ENCODE assay signal across 24 mouse cellular contexts in genomic region chr5:118011796-118012195, GRCm38 (mm10). TPM values are rescaled to one million over a fixed set of nuclear protein-coding genes. Genes with fewer than 3 reads are reported as not detected.
DNase-seq lines count a peak whose midpoint lies in the region; ATAC-seq and TF ChIP-seq lines count a peak whose summit lies in the region.
"Had no signal": no experiment of that assay in that cellular context is flagged by ENCODE, and none has a peak within 500 bp of the region (broad histone marks: within the 10 kb centered on the region; RNA-seq: fewer than 3 reads in every experiment).

No protein-coding gene starts in this region.

- H3K4me3 ChIP-seq in hindbrain, embryonic 12.5 days = no peak overlapping the region
- H3K4me3 ChIP-seq in hindbrain, embryonic 14.5 days (replicated peaks; ENCODE audit: low read length) = no peak overlapping the region
- H3K4me3 ChIP-seq in midbrain, embryonic 12.5 days = no peak overlapping the region
- H3K4me3 ChIP-seq in midbrain, embryonic 16.5 days (ENCODE audit: low read depth, low read length) = no peak overlapping the region
- H3K4me3 ChIP-seq in forebrain, embryonic 15.5 days = no peak overlapping the region
- no peak overlapping the region for H3K4me3 ChIP-seq in midbrain, postnatal 0 days (ENCODE audit: low read depth, low read length)
- H3K4me3 ChIP-seq: embryonic facial prominence, embryonic 15.5 days; left cerebral cortex, adult 2 months had no signal

- no peak overlapping the region for H3K9ac ChIP-seq in hindbrain, embryonic 12.5 days
- H3K9ac ChIP-seq in hindbrain, embryonic 14.5 days = no peak overlapping the region
- H3K9ac ChIP-seq in midbrain, embryonic 12.5 days (replicated peaks) = no peak overlapping the region
- no peak overlapping the region for H3K9ac ChIP-seq in midbrain, embryonic 16.5 days (ENCODE audit: low read depth, low read length)
- H3K9ac ChIP-seq in forebrain, embryonic 15.5 days (replicated peaks) = no peak overlapping the region
- no peak overlapping the region for H3K9ac ChIP-seq in midbrain, postnatal 0 days (replicated peaks; ENCODE audit: low read length, poor library complexity, severe bottlenecking)
- H3K9ac ChIP-seq: embryonic facial prominence, embryonic 15.5 days; liver, postnatal 0 days had no signal

- no peaks in the 10 kb centered on the region for H3K9me3 ChIP-seq in hindbrain, embryonic 12.5 days (replicated peaks)
- no peaks in the 10 kb centered on the region for H3K9me3 ChIP-seq in hindbrain, embryonic 14.5 days (ENCODE audit: control insufficient read depth, low read length)
- H3K9me3 ChIP-seq in midbrain, embryonic 12.5 days = no peaks in the 10 kb centered on the region
- no peaks in the 10 kb centered on the region for H3K9me3 ChIP-seq in midbrain, embryonic 16.5 days (replicated peaks; ENCODE audit: control insufficient read depth, low read length, poor library complexity, severe bottlenecking)
- H3K9me3 ChIP-seq in forebrain, embryonic 15.5 days = no peaks in the 10 kb centered on the region
- no peaks in the 10 kb centered on the region for H3K9me3 ChIP-seq in midbrain, postnatal 0 days (ENCODE audit: low read length)
- H3K9me3 ChIP-seq: embryonic facial prominence, embryonic 15.5 days had no signal

- no peaks in the 10 kb centered on the region for H3K27me3 ChIP-seq in hindbrain, embryonic 12.5 days
- H3K27me3 ChIP-seq in hindbrain, embryonic 14.5 days (ENCODE audit: control insufficient read depth, insufficient read depth, low read length) = no peaks in the 10 kb centered on the region
- no peaks in the 10 kb centered on the region for H3K27me3 ChIP-seq in midbrain, embryonic 12.5 days
- H3K27me3 ChIP-seq in midbrain, embryonic 16.5 days (ENCODE audit: control insufficient read depth, insufficient read depth, low read depth, low read length) = no peaks in the 10 kb centered on the region
- no peaks in the 10 kb centered on the region for H3K27me3 ChIP-seq in forebrain, embryonic 15.5 days
- H3K27me3 ChIP-seq in midbrain, postnatal 0 days (ENCODE audit: insufficient read depth, low read length) = no peaks in the 10 kb centered on the region
- H3K27me3 ChIP-seq: embryonic facial prominence, embryonic 15.5 days had no signal

- H3K4me1 ChIP-seq in hindbrain, embryonic 12.5 days = peaks cover 21% of the 10 kb centered on the region
- peaks cover 3% of the 10 kb centered on the region; the same call in 1 of the 2 replicates for H3K4me1 ChIP-seq in hindbrain, embryonic 14.5 days (replicated peaks; ENCODE audit: control insufficient read depth, insufficient read depth, low read length)
- peaks cover 15% of the 10 kb centered on the region for H3K4me1 ChIP-seq in midbrain, embryonic 12.5 days
- H3K4me1 ChIP-seq in midbrain, embryonic 16.5 days (ENCODE audit: control insufficient read depth, insufficient read depth, low read length) = no peaks in the 10 kb centered on the region; the same call in 1 of the 2 replicates
- H3K4me1 ChIP-seq in forebrain, embryonic 15.5 days = peaks cover 21% of the 10 kb centered on the region
- no peaks in the 10 kb centered on the region for H3K4me1 ChIP-seq in midbrain, postnatal 0 days (ENCODE audit: insufficient read depth, low read length)

- H3K27ac ChIP-seq in hindbrain, embryonic 12.5 days = 0 out of 2 replicates have a peak overlapping the region, but pooled peaks have one; percentile 0
- H3K27ac ChIP-seq in hindbrain, embryonic 14.5 days = no peak overlapping the region; the same call in 1 of the 2 replicates
- 0 out of 2 replicates have a peak overlapping the region, but pooled peaks have one; percentile 35 for H3K27ac ChIP-seq in midbrain, embryonic 12.5 days (replicated peaks)
- no peak overlapping the region for H3K27ac ChIP-seq in midbrain, embryonic 16.5 days (ENCODE audit: low read length)
- 0 out of 2 replicates have a peak overlapping the region, but pooled peaks have one; percentile 28 for H3K27ac ChIP-seq in forebrain, embryonic 15.5 days (replicated peaks)
- H3K27ac ChIP-seq in midbrain, postnatal 0 days (ENCODE audit: low read depth, low read length) = 0 out of 2 replicates have a peak overlapping the region, but pooled peaks have one; percentile 12
- H3K27ac ChIP-seq: embryonic facial prominence, embryonic 15.5 days; left cerebral cortex, adult 2 months; macrophage had no signal

- TF ChIP-seq CTCF in midbrain, postnatal 0 days (IDR thresholded peaks at IDR 0.05) = no peak

- peaks cover 39% of the 10 kb centered on the region for H3K36me3 ChIP-seq in hindbrain, embryonic 12.5 days
- H3K36me3 ChIP-seq in hindbrain, embryonic 14.5 days (replicated peaks; ENCODE audit: control insufficient read depth, insufficient read depth) = peaks cover 45% of the 10 kb centered on the region
- peaks cover 40% of the 10 kb centered on the region for H3K36me3 ChIP-seq in midbrain, embryonic 12.5 days
- H3K36me3 ChIP-seq in midbrain, embryonic 16.5 days (ENCODE audit: control insufficient read depth, insufficient read depth, low read length) = peaks cover 15% of the 10 kb centered on the region
- H3K36me3 ChIP-seq in forebrain, embryonic 15.5 days = peaks cover 33% of the 10 kb centered on the region
- peaks cover 30% of the 10 kb centered on the region for H3K36me3 ChIP-seq in midbrain, postnatal 0 days (ENCODE audit: insufficient read depth, low read length)

- no peak for ATAC-seq in hindbrain, embryonic 12.5 days (ENCODE audit: low FRiP score)
- ATAC-seq in hindbrain, embryonic 14.5 days (ENCODE audit: low FRiP score) = no peak
- no peak for ATAC-seq in midbrain, embryonic 12.5 days (ENCODE audit: low FRiP score, low read depth)
- no peak for ATAC-seq in midbrain, embryonic 16.5 days
- no peak for ATAC-seq in forebrain, embryonic 15.5 days (replicated peaks)
- no peak for ATAC-seq in midbrain, postnatal 0 days (ENCODE audit: low FRiP score)
- ATAC-seq: CD4-positive, CD25-positive, alpha-beta regulatory T cell, adult 4 months; inflammation-experienced regulatory T-cells, adult 6 months; liver, postnatal 0 days; lung, postnatal 0 days had no signal

- no peak overlapping the region for H3K4me2 ChIP-seq in hindbrain, embryonic 12.5 days (replicated peaks)
- H3K4me2 ChIP-seq in hindbrain, embryonic 14.5 days (replicated peaks) = no peak overlapping the region
- no peak overlapping the region for H3K4me2 ChIP-seq in midbrain, embryonic 12.5 days (replicated peaks)
- no peak overlapping the region for H3K4me2 ChIP-seq in midbrain, embryonic 16.5 days (ENCODE audit: low read length)
- no peak overlapping the region for H3K4me2 ChIP-seq in forebrain, embryonic 15.5 days (replicated peaks)
- H3K4me2 ChIP-seq in midbrain, postnatal 0 days (ENCODE audit: low read depth, low read length, poor library complexity, severe bottlenecking) = no peak overlapping the region
- H3K4me2 ChIP-seq: embryonic facial prominence, embryonic 15.5 days had no signal

- WGBS in hindbrain, embryonic 12.5 days = 68% methylated on average over 7 of the region's 7 CpGs
- 58% methylated on average over 7 of the region's 7 CpGs for WGBS in hindbrain, embryonic 14.5 days
- 73% methylated on average over 7 of the region's 7 CpGs for WGBS in midbrain, embryonic 12.5 days
- 53% methylated on average over 7 of the region's 7 CpGs for WGBS in midbrain, embryonic 16.5 days
- WGBS in forebrain, embryonic 15.5 days = 47% methylated on average over 7 of the region's 7 CpGs
- WGBS in midbrain, postnatal 0 days = 42% methylated on average over 7 of the region's 7 CpGs

- no peak for DNase-seq in hindbrain, embryonic 14.5 days (ENCODE audit: low spot score)
- DNase-seq in midbrain, postnatal 0 days (ENCODE audit: low spot score) = peak; percentile 44
- DNase-seq in left cerebral cortex, adult 9 months (ENCODE audit: low spot score in 2 of 2) = no peak
- DNase-seq in testis, postnatal 10 days (ENCODE audit: low spot score) = no peak
- DNase-seq: adrenal gland, postnatal 25 days; cerebellum, adult 11 months; cerebellum, adult 9-11 months; gastrocnemius, postnatal 36 days; kidney, adult 18-20 months; kidney, postnatal 4 days; left cerebral cortex, postnatal 4 days; liver, postnatal 0 days; thymus, postnatal 36 days had no signal

RNA-seq across cellular contexts. Expression of gene Tesc, which starts 15.7 kb away (rescaled TPM):
- polyA plus RNA-seq in hindbrain, embryonic 12.5 days (2016; fragmentation: Nextera tagmentation; extraction: Ambion mirVana) = 0.53 and 0.56 TPM in 2 replicates
- 4.3 and 4.9 TPM in 2 replicates for polyA plus RNA-seq in hindbrain, embryonic 14.5 days (2014; fragmentation: Nextera tagmentation; extraction: Ambion mirVana)
- polyA plus RNA-seq in midbrain, embryonic 12.5 days (2016; fragmentation: Nextera tagmentation; extraction: Ambion mirVana) = 1.5 and 1.8 TPM in 2 replicates
- polyA plus RNA-seq in midbrain, embryonic 16.5 days (2015; fragmentation: Nextera tagmentation; extraction: Ambion mirVana) = 6.8 and 23.7 TPM in 2 replicates
- 9.9 and 10.6 TPM in 2 replicates for polyA plus RNA-seq in forebrain, embryonic 15.5 days (2015; fragmentation: Nextera tagmentation; extraction: Ambion mirVana)
- total RNA-seq in midbrain, postnatal 0 days (2014; rRNA removed) = 3.6 and 4.7 TPM in 2 replicates
- 5.5 and 8.2 TPM in 2 replicates for polyA plus RNA-seq in midbrain, postnatal 0 days (2015; fragmentation: Nextera tagmentation; extraction: Ambion mirVana)
- total RNA-seq: common myeloid progenitor, adult 5-6 weeks had no signal
- polyA plus RNA-seq: macrophage had no signal

RNA-seq across cellular contexts. Expression of gene Fbxo21, which starts 35.3 kb away (rescaled TPM):
- 132 and 133 TPM in 2 replicates for polyA plus RNA-seq in hindbrain, embryonic 12.5 days (2016; fragmentation: Nextera tagmentation; extraction: Ambion mirVana)
- 142 and 156 TPM in 2 replicates for polyA plus RNA-seq in hindbrain, embryonic 14.5 days (2014; fragmentation: Nextera tagmentation; extraction: Ambion mirVana)
- polyA plus RNA-seq in midbrain, embryonic 12.5 days (2016; fragmentation: Nextera tagmentation; extraction: Ambion mirVana) = 146 and 153 TPM in 2 replicates
- 173 and 181 TPM in 2 replicates for polyA plus RNA-seq in midbrain, embryonic 16.5 days (2015; fragmentation: Nextera tagmentation; extraction: Ambion mirVana)
- 183 and 193 TPM in 2 replicates for polyA plus RNA-seq in forebrain, embryonic 15.5 days (2015; fragmentation: Nextera tagmentation; extraction: Ambion mirVana)
- 203 and 212 TPM in 2 replicates for total RNA-seq in midbrain, postnatal 0 days (2014; rRNA removed)
- polyA plus RNA-seq in midbrain, postnatal 0 days (2015; fragmentation: Nextera tagmentation; extraction: Ambion mirVana) = 149 and 156 TPM in 2 replicates

Comparison
In these comparisons a context has a peak if more than half of its experiments do, and no peak if none do; other contexts are left out.
1. H3K27ac ChIP-seq: peak in hindbrain, embryonic 12.5 days (single experiment), midbrain, embryonic 12.5 days (single experiment), forebrain, embryonic 15.5 days (single experiment) and midbrain, postnatal 0 days (single experiment); none in hindbrain, embryonic 14.5 days (single experiment) and midbrain, embryonic 16.5 days (single experiment).